Mouse (Mus musculus) heart, embryonic 10.5 days (tissue): ENCODE results near the gene Eif2b3. TPM values are rescaled to one million over a fixed set of nuclear protein-coding genes. Genes with fewer than 3 reads are reported as not detected.

Experiments used
- DNase-seq: peaks from one replicate; pipeline ENCODE4 v3.0.0-alpha.2; 2017; ENCODE audit warnings: low spot score
- H3K27ac ChIP-seq: fragments of 300-500 bp; sonication (generic); 2 replicates; pipeline ENCODE4 v1.5.1; 2016; ENCODE audit warnings: mild to moderate bottlenecking
- H3K27me3 ChIP-seq: fragments of 300-500 bp; sonication (generic); 2 replicates; pipeline ENCODE4 v1.6.1; 2016; ENCODE audit warnings: mild to moderate bottlenecking; ENCODE audit not compliant: poor library complexity, insufficient read depth, severe bottlenecking
- H3K36me3 ChIP-seq: fragments of 300-500 bp; sonication (generic); 2 replicates; pipeline ENCODE4 v1.6.1; 2016; ENCODE audit warnings: mild to moderate bottlenecking, moderate library complexity
- H3K4me1 ChIP-seq: fragments of 300-500 bp; sonication (generic); 2 replicates; pipeline ENCODE4 v1.6.1; 2016; ENCODE audit warnings: mild to moderate bottlenecking
- H3K4me3 ChIP-seq: fragments of 300-500 bp; sonication (generic); 2 replicates; pipeline ENCODE4 v1.5.1; 2016; ENCODE audit warnings: mild to moderate bottlenecking, moderate library complexity
- H3K9me3 ChIP-seq: fragments of 300-500 bp; sonication (generic); 2 replicates; pipeline ENCODE4 v1.6.1; 2016; ENCODE audit warnings: mild to moderate bottlenecking, moderate library complexity
- WGBS: fragments of 180-500 bp; shearing (Covaris S2); methylation state at CpG from one replicate; pipeline ENCODE4 v1.1.7; 2016; 5-methylcytosine and 5-hydroxymethylcytosine counted together
- polyA plus RNA-seq: library from polyadenylated mRNA; unstranded; fragments of >200 nt; fragmentation: Nextera tagmentation; extraction: Ambion mirVana; gene quantifications from 2 replicates; pipeline ENCODE4 v1.2.1, GENCODE M21; 2016

The Eif2b3 gene
- polyA plus RNA-seq, 1 experiment from 2014 or later: 54.8 TPM

GRCm38 (mm10) chr4:117070624-117071023, 51.4 kb downstream of the Eif2b3 start:
- H3K27ac ChIP-seq: 0 out of 2 replicates have a peak overlapping the region, but pooled peaks have one; percentile 29
- WGBS: 60% methylated on average over 4 of the region's 4 CpGs

GRCm38 (mm10) chr4:117071183-117071582, 52.0 kb downstream of the Eif2b3 start:
- DNase-seq: no peak
- H3K4me1 ChIP-seq: no peaks in the 10 kb centered on the region
- no peak overlapping the region for H3K4me3 ChIP-seq
- H3K27me3 ChIP-seq: no peaks in the 10 kb centered on the region
- H3K9me3 ChIP-seq: no peaks in the 10 kb centered on the region
- WGBS: 86% methylated on average over 5 of the region's 5 CpGs
- 0 out of 2 replicates have a peak overlapping the region, but pooled peaks have one; percentile 29 for H3K27ac ChIP-seq
- peaks cover 84% of the 10 kb centered on the region for H3K36me3 ChIP-seq

More at GRCm38 (mm10) chr4:117070624-117071023, 51.4 kb downstream of the Eif2b3 start:
- Histone ChIP-seq H3K4me1 (no peaks in the 10 kb centered on the region), H3K4me3 (no peak overlapping the region), H3K9me3 (no peaks in the 10 kb centered on the region), H3K27me3 (no peaks in the 10 kb centered on the region), H3K36me3 (peaks cover 85% of the 10 kb centered on the region)
- DNase-seq: no peak

- WGBS: 76% methylated on average over 7 of the region's 7 CpGs
- no peaks in the 10 kb centered on the region for H3K9me3 ChIP-seq
- no peaks in the 10 kb centered on the region for H3K27me3 ChIP-seq
- peaks cover 12% of the 10 kb centered on the region for H3K36me3 ChIP-seq
- no peak overlapping the region for H3K27ac ChIP-seq
- no peak overlapping the region for H3K4me3 ChIP-seq
- H3K4me1 ChIP-seq: 0 out of 2 replicates have a peak, but pooled peaks cover 5% of the 10 kb centered on the region
- DNase-seq: no peak
Observed at GRCm38 (mm10) chr4:117087948-117088640, 68.9 kb downstream of the Eif2b3 start.

GRCm38 (mm10) chr4:117090586-117090985, 71.4 kb downstream of the Eif2b3 start:
- 76% methylated on average over 7 of the region's 7 CpGs for WGBS
- H3K27me3 ChIP-seq: no peaks in the 10 kb centered on the region
- no peak overlapping the region for H3K4me3 ChIP-seq
- DNase-seq: no peak
- peaks cover 9% of the 10 kb centered on the region for H3K4me1 ChIP-seq
- no peaks in the 10 kb centered on the region for H3K9me3 ChIP-seq
- H3K27ac ChIP-seq: no peak overlapping the region
- peaks cover 8% of the 10 kb centered on the region for H3K36me3 ChIP-seq

GRCm38 (mm10) chr4:117094626-117095361, 75.6 kb downstream of the Eif2b3 start:
- DNase-seq: no peak
- Histone ChIP-seq H3K27me3 (peaks cover 3% of the 10 kb centered on the region; the same call in 1 of the 2 replicates), H3K27ac (no peak overlapping the region), H3K4me1 (peaks cover 24% of the 10 kb centered on the region), H3K9me3 (no peaks in the 10 kb centered on the region), H3K36me3 (0 out of 2 replicates have a peak, but pooled peaks cover 2% of the 10 kb centered on the region), H3K4me3 (no peak overlapping the region)
- WGBS: 86% methylated on average over 3 of the region's 3 CpGs

- peaks cover 24% of the 10 kb centered on the region for H3K4me1 ChIP-seq
- WGBS: under 1% methylated on average over 50 of the region's 50 CpGs
Observed at GRCm38 (mm10) chr4:117095551-117096452, 76.6 kb downstream of the Eif2b3 start, which contains the start of gene Ptch2. Gene Ptch2, plus strand, starts transcription at chr4:117096075.

GRCm38 (mm10) chr4:117096666-117097065, 77.5 kb downstream of the Eif2b3 start:
- peak overlapping the region; percentile 48; the same call in 1 of the 2 replicates for H3K27ac ChIP-seq
- H3K36me3 ChIP-seq: 0 out of 2 replicates have a peak, but pooled peaks cover 2% of the 10 kb centered on the region
- peaks cover 3% of the 10 kb centered on the region; the same call in 1 of the 2 replicates for H3K27me3 ChIP-seq
- DNase-seq: no peak
- peaks cover 24% of the 10 kb centered on the region for H3K4me1 ChIP-seq
- 12% methylated on average over 5 of the region's 5 CpGs for WGBS
- H3K9me3 ChIP-seq: no peaks in the 10 kb centered on the region
- H3K4me3 ChIP-seq: peak overlapping the region; percentile 80

More at GRCm38 (mm10) chr4:117095551-117096452, 76.6 kb downstream of the Eif2b3 start, which contains the start of gene Ptch2:
- Histone ChIP-seq H3K27me3 (peaks cover 3% of the 10 kb centered on the region; the same call in 1 of the 2 replicates), H3K27ac (peak within 1 kb of the TSS; percentile 85), H3K36me3 (0 out of 2 replicates have a peak, but pooled peaks cover 2% of the 10 kb centered on the region), H3K4me3 (peak within 1 kb of the TSS; percentile 80), H3K9me3 (no peaks in the 10 kb centered on the region)
- peak; percentile 87 for DNase-seq

- H3K9me3 ChIP-seq: no peaks in the 10 kb centered on the region
- H3K27me3 ChIP-seq: peaks cover 3% of the 10 kb centered on the region; the same call in 1 of the 2 replicates
- peaks cover 4% of the 10 kb centered on the region; the same call in 1 of the 2 replicates for H3K36me3 ChIP-seq
- no peak for DNase-seq
- 70% methylated on average over 8 of the region's 8 CpGs for WGBS
- no peak overlapping the region for H3K4me3 ChIP-seq
- H3K4me1 ChIP-seq: peaks cover 24% of the 10 kb centered on the region
- H3K27ac ChIP-seq: no peak overlapping the region
Observed at GRCm38 (mm10) chr4:117097969-117098763, 79.0 kb downstream of the Eif2b3 start.

- H3K27me3 ChIP-seq: peaks cover 3% of the 10 kb centered on the region; the same call in 1 of the 2 replicates
- H3K4me1 ChIP-seq: peaks cover 25% of the 10 kb centered on the region
- H3K27ac ChIP-seq: no peak overlapping the region
- H3K9me3 ChIP-seq: no peaks in the 10 kb centered on the region
- 77% methylated on average over 2 of the region's 2 CpGs for whole genome bisulfite sequencing
- no peak overlapping the region for H3K4me3 ChIP-seq
- peaks cover 5% of the 10 kb centered on the region; the same call in 1 of the 2 replicates for H3K36me3 ChIP-seq
- no peak for DNase-seq
Observed at GRCm38 (mm10) chr4:117098764-117099036, 79.5 kb downstream of the Eif2b3 start.

GRCm38 (mm10) chr4:117100036-117100435, 80.8 kb downstream of the Eif2b3 start:
- Histone ChIP-seq H3K9me3 (no peaks in the 10 kb centered on the region), H3K4me3 (no peak overlapping the region), H3K4me1 (peaks cover 32% of the 10 kb centered on the region), H3K27ac (no peak overlapping the region), H3K36me3 (peaks cover 10% of the 10 kb centered on the region; the same call in 1 of the 2 replicates), H3K27me3 (peaks cover 3% of the 10 kb centered on the region; the same call in 1 of the 2 replicates)
- no peak for DNase-seq
- 75% methylated on average over 4 of the region's 4 CpGs for WGBS

- peak; percentile 83 for DNase-seq
- H3K9me3 ChIP-seq: no peaks in the 10 kb centered on the region
- peaks cover 30% of the 10 kb centered on the region for H3K4me1 ChIP-seq
- WGBS: 45% methylated on average over 7 of the region's 7 CpGs
- peaks cover 3% of the 10 kb centered on the region; the same call in 1 of the 2 replicates for H3K27me3 ChIP-seq
- H3K36me3 ChIP-seq: peaks cover 10% of the 10 kb centered on the region; the same call in 1 of the 2 replicates
- H3K27ac ChIP-seq: peak overlapping the region; percentile 59; the same call in 1 of the 2 replicates
- H3K4me3 ChIP-seq: no peak overlapping the region
Observed at GRCm38 (mm10) chr4:117101218-117101617, 82.0 kb downstream of the Eif2b3 start.
